Comparison of ENCODE assay signal across 16 mouse cellular contexts in the genomic region with DNA sequence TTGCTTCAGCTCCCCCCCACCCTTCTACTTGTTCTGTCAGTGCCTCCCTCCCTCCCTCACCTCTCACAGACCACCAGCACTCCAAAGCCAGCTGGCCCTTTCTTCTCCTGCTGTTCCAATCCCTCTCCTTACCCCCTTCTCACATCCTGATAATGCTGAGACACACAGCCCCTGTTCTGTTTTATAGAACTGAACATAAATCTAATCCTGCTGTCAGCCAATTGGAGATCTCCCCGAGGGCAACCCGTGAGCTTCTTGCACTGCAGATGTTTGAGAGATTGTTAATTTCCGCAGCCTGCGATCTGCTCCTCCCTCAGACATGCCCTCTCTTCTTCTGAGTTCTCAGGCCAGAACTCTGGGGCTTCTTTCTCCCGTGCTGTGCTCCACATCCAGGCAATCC.
A peak's percentile ranks its signal among the peaks of the same experiment; 100 is the strongest.
DNase-seq lines count a peak whose midpoint lies in the region; ATAC-seq lines count a peak whose summit lies in the region.
"Had no signal": no experiment of that assay in that cellular context is flagged by ENCODE, and none has a peak within 500 bp of the region (broad histone marks: within the 10 kb centered on the region; RNA-seq: fewer than 3 reads in every experiment).

No protein-coding gene starts in this region.

- H3K27me3 ChIP-seq in forebrain, embryonic 13.5 days: no peaks in the 10 kb centered on the region
- H3K27me3 ChIP-seq in forebrain, embryonic 14.5 days (replicated peaks; ENCODE audit: control insufficient read depth, insufficient read depth, low read length): no peaks in the 10 kb centered on the region
- no peaks in the 10 kb centered on the region for H3K27me3 ChIP-seq in midbrain, embryonic 15.5 days (replicated peaks)
- H3K27me3 ChIP-seq: intestine, embryonic 15.5 days; Patski had no signal

- intact Hi-C loops in gastrocnemius, postnatal 14 days (cut with DNase I; ENCODE audit: low total_unique reads): no loop called here

- no peak for DNase-seq in forebrain, embryonic 14.5 days (ENCODE audit: low spot score)
- DNase-seq in retina, postnatal 1 day: peak; percentile 10
- DNase-seq in retina, embryonic 14.5 days (ENCODE audit: low spot score): no peak
- DNase-seq in heart, adult 18-20 months: no peak
- no peak for DNase-seq in gastrocnemius, postnatal 14 days
- DNase-seq: cerebellum, postnatal 14 days; gastrocnemius, postnatal 10 days; heart, postnatal 10 days; thymus, postnatal 14 days had no signal

- H3K9ac ChIP-seq in forebrain, embryonic 13.5 days: no peak overlapping the region
- no peak overlapping the region for H3K9ac ChIP-seq in forebrain, embryonic 14.5 days (ENCODE audit: low read length)
- no peak overlapping the region for H3K9ac ChIP-seq in midbrain, embryonic 15.5 days
- H3K9ac ChIP-seq: intestine, embryonic 15.5 days; liver, embryonic 14.5 days had no signal

- no peak overlapping the region for H3K4me2 ChIP-seq in forebrain, embryonic 13.5 days
- no peak overlapping the region for H3K4me2 ChIP-seq in forebrain, embryonic 14.5 days (ENCODE audit: low read length)
- no peak overlapping the region for H3K4me2 ChIP-seq in midbrain, embryonic 15.5 days
- H3K4me2 ChIP-seq: intestine, embryonic 15.5 days had no signal

- WGBS in forebrain, embryonic 13.5 days: 70% methylated on average over 5 of the region's 5 CpGs
- WGBS in forebrain, embryonic 14.5 days: 71% methylated on average over 5 of the region's 5 CpGs
- 50% methylated on average over 5 of the region's 5 CpGs for WGBS in midbrain, embryonic 15.5 days

- no peaks in the 10 kb centered on the region for H3K9me3 ChIP-seq in forebrain, embryonic 13.5 days (replicated peaks)
- H3K9me3 ChIP-seq in forebrain, embryonic 14.5 days (replicated peaks; ENCODE audit: control insufficient read depth, low read length): no peaks in the 10 kb centered on the region
- H3K9me3 ChIP-seq in midbrain, embryonic 15.5 days: no peaks in the 10 kb centered on the region
- H3K9me3 ChIP-seq: intestine, embryonic 15.5 days had no signal

- no peaks in the 10 kb centered on the region for H3K36me3 ChIP-seq in forebrain, embryonic 13.5 days (ENCODE audit: poor library complexity, severe bottlenecking)
- no peaks in the 10 kb centered on the region for H3K36me3 ChIP-seq in forebrain, embryonic 14.5 days (ENCODE audit: control insufficient read depth, insufficient read depth, low read length)
- H3K36me3 ChIP-seq in midbrain, embryonic 15.5 days (replicated peaks): no peaks in the 10 kb centered on the region
- H3K36me3 ChIP-seq: intestine, embryonic 15.5 days had no signal

- H3K4me3 ChIP-seq in forebrain, embryonic 13.5 days: no peak overlapping the region
- no peak overlapping the region for H3K4me3 ChIP-seq in forebrain, embryonic 14.5 days (ENCODE audit: low read depth, low read length)
- no peak overlapping the region for H3K4me3 ChIP-seq in midbrain, embryonic 15.5 days
- H3K4me3 ChIP-seq: intestine, embryonic 15.5 days had no signal

- H3K4me1 ChIP-seq in forebrain, embryonic 13.5 days: no peaks in the 10 kb centered on the region
- H3K4me1 ChIP-seq in forebrain, embryonic 14.5 days (ENCODE audit: control insufficient read depth, insufficient read depth, low read length): no peaks in the 10 kb centered on the region
- H3K4me1 ChIP-seq in midbrain, embryonic 15.5 days: no peaks in the 10 kb centered on the region

- peak; percentile 26; the same call in 1 of the 2 replicates for ATAC-seq in forebrain, embryonic 13.5 days
- ATAC-seq in forebrain, embryonic 14.5 days: no peak
- peak; percentile 38 for ATAC-seq in midbrain, embryonic 15.5 days (replicated peaks)
- ATAC-seq: intestine, embryonic 15.5 days; lung, postnatal 0 days; Patski had no signal

- no peak overlapping the region for H3K27ac ChIP-seq in forebrain, embryonic 13.5 days
- H3K27ac ChIP-seq in forebrain, embryonic 14.5 days (ENCODE audit: low read depth, low read length): no peak overlapping the region
- no peak overlapping the region for H3K27ac ChIP-seq in midbrain, embryonic 15.5 days
- H3K27ac ChIP-seq: intestine, embryonic 15.5 days; kidney, postnatal 0 days; liver, embryonic 14.5 days had no signal
